Mouse (Mus musculus) right cerebral cortex, postnatal 36 days (tissue): ENCODE results near the gene Ociad1.
A peak's percentile ranks its signal among the peaks of the same experiment; 100 is the strongest.

Source experiments
- DNase-seq, 2 experiments: peaks; one replicate each; pipeline ENCODE4 v3.0.0; 2022; ENCODE audit warnings: low spot score in 2 of 2, mixed read lengths in 1 of 2

The Ociad1 gene

GRCm38 (mm10) chr5:73337961-73338831 is 45.6 kb downstream of the Ociad1 start:
- peak; percentile 69 to 73 for DNase-seq

GRCm38 (mm10) chr5:73338832-73339163 is 46.2 kb downstream of the Ociad1 start:
- DNase-seq = no peak

GRCm38 (mm10) chr5:73339779-73340722 is 47.5 kb downstream of the Ociad1 start:
- DNase-seq = peak in 1 of 2 experiments; percentile 36

GRCm38 (mm10) chr5:73340723-73341235 is 48.2 kb downstream of the Ociad1 start, which contains the start of gene Ociad2:
Ociad2 (minus strand) TSS chr5:73341028.
- no peak for DNase-seq

- DNase-seq = no peak
These were observed 50.2 kb downstream of the Ociad1 start for GRCm38 (mm10) chr5:73342701-73343355.

GRCm38 (mm10) chr5:73344310-73344709 is 51.7 kb downstream of the Ociad1 start:
- peak; percentile 89 to 91 for DNase-seq

GRCm38 (mm10) chr5:73345254-73345653 is 52.7 kb downstream of the Ociad1 start:
- DNase-seq = no peak

GRCm38 (mm10) chr5:73349514-73349913 is 56.9 kb downstream of the Ociad1 start:
- DNase-seq = no peak

- DNase-seq = no peak
These were observed 59.2 kb downstream of the Ociad1 start for GRCm38 (mm10) chr5:73351796-73352195.

GRCm38 (mm10) chr5:73353519-73353918 is 60.9 kb downstream of the Ociad1 start:
- peak in 1 of 2 experiments; percentile 36 for DNase-seq

- no peak for DNase-seq
These were observed 61.4 kb downstream of the Ociad1 start for GRCm38 (mm10) chr5:73353978-73354377.

GRCm38 (mm10) chr5:73355393-73355792 is 62.8 kb downstream of the Ociad1 start:
- DNase-seq = no peak

- DNase-seq = no peak
These were observed 66.7 kb downstream of the Ociad1 start for GRCm38 (mm10) chr5:73359134-73359751.

GRCm38 (mm10) chr5:73359752-73360141 is 67.2 kb downstream of the Ociad1 start:
- peak; percentile 84 to 93 for DNase-seq

- no peak for DNase-seq
These were observed 67.7 kb downstream of the Ociad1 start for GRCm38 (mm10) chr5:73360240-73360639.

- DNase-seq = peak in 1 of 2 experiments; percentile 53
These were observed 69.8 kb downstream of the Ociad1 start for GRCm38 (mm10) chr5:73362338-73362737.

GRCm38 (mm10) chr5:73362791-73363190 is 70.2 kb downstream of the Ociad1 start:
- DNase-seq = peak in 1 of 2 experiments; percentile 37
